Mouse (Mus musculus) stomach, embryonic 16.5 days (tissue): ENCODE results near the gene Kcna4. TPM values are rescaled to one million over a fixed set of nuclear protein-coding genes. Genes with fewer than 3 reads are reported as not detected.
A peak's percentile ranks its signal among the peaks of the same experiment; 100 is the strongest.

Source experiments
- ATAC-seq: fragments of 200-750 bp; cut with Nextera tagmentation; 2 replicates; pipeline ENCODE4 v1.8.0; 2017; ENCODE audit warnings: moderate number of reproducible peaks, moderate TSS enrichment; ENCODE audit not compliant: insufficient read depth, low FRiP score
- H3K27ac ChIP-seq: fragments of 300-500 bp; sonication (generic); 2 replicates; pipeline ENCODE4 v1.5.1; 2014; ENCODE audit warnings: low read length
- H3K27me3 ChIP-seq: fragments of 300-500 bp; sonication (generic); 2 replicates; pipeline ENCODE4 v1.6.1; 2014; ENCODE audit warnings: low read length, control low read depth, mixed read lengths; ENCODE audit not compliant: control insufficient read depth, insufficient read depth
- H3K36me3 ChIP-seq: fragments of 300-500 bp; sonication (generic); 2 replicates; pipeline ENCODE4 v1.6.1; 2014; ENCODE audit warnings: low read length; ENCODE audit not compliant: control insufficient read depth, insufficient read depth
- H3K4me1 ChIP-seq: fragments of 300-500 bp; sonication (generic); 2 replicates; pipeline ENCODE4 v1.6.1; 2014; ENCODE audit warnings: low read length, control low read depth, mixed read lengths; ENCODE audit not compliant: control insufficient read depth, insufficient read depth
- H3K4me2 ChIP-seq: fragments of 300-500 bp; sonication (generic); 2 replicates; pipeline ENCODE4 v1.6.1; 2014; ENCODE audit warnings: low read depth, low read length, mixed read lengths
- H3K4me3 ChIP-seq: fragments of 300-500 bp; sonication (generic); replicated peaks from 2 replicates; pipeline ENCODE4 v1.5.1; 2014; ENCODE audit warnings: mild to moderate bottlenecking, low read length
- H3K9ac ChIP-seq: fragments of 300-500 bp; sonication (generic); 2 replicates; pipeline ENCODE4 v1.6.1; 2014; ENCODE audit warnings: low read length
- H3K9me3 ChIP-seq: fragments of 300-500 bp; sonication (generic); replicated peaks from 2 replicates; pipeline ENCODE4 v1.6.1; 2016; ENCODE audit warnings: low read length, control low read depth; ENCODE audit not compliant: control insufficient read depth
- WGBS: fragments of 180-500 bp; shearing (Covaris S2); extraction: QIAGEN DNeasy Blood & Tissue Kit; methylation state at CpG from one replicate; pipeline ENCODE4 v1.1.7; 2014; 5-methylcytosine and 5-hydroxymethylcytosine counted together
- polyA plus RNA-seq: library from polyadenylated mRNA; unstranded; fragments of >200 nt; fragmentation: Nextera tagmentation; extraction: Ambion mirVana; gene quantifications from 2 replicates; pipeline ENCODE4 v1.2.1, GENCODE M21; 2015

The Kcna4 gene
- polyA plus RNA-seq, result 0.81 and 0.97 TPM in 2 replicates

DNA sequence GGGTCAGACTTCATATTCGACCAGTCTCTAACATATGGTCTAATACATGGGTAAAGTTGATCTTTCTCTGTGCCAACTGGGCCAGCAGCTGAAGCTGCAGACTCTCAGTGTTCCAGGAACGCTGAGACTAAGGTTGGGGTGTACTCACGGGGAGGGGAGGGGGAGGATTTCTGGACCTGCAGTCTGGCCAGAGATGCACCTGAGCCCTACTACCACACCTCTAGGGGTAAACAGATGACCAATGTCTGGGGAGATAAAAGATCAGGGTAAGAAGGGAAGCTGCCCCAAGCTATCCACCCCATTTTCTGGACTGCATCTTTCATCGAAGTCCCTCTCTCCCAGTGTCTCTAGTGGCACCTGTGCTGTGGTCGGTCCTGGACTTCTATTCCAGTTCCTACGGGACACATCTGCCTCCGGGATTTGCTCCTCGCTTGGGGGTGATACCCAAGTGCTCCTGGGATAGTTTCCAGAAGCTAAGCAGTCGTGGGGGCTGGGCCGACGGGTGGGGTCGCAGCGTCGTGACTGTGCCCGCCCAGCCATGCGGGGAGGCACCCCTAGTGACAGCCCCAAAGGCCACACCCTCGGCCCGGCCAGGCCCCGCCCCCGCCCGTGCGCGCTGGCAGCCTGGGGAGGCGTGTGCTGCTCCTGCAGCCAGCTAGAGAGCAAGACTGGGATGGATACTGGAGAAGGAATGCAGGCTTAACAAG is at the start of gene Kcna4:
TSS of gene Kcna4 (plus strand) at position 650 of the 707 bp plus-strand sequence.
- H3K4me3 ChIP-seq, result peak within 1 kb of the TSS; percentile 44
- WGBS, result 4% methylated on average over 24 of the region's 24 CpGs
- H3K9me3 ChIP-seq, result no peaks in the 10 kb centered on the region
- H3K27me3 ChIP-seq, result 0 out of 2 replicates have a peak, but pooled peaks cover 10% of the 10 kb centered on the region
- no peaks in the 10 kb centered on the region for H3K36me3 ChIP-seq
- H3K4me1 ChIP-seq, result no peaks in the 10 kb centered on the region; the same call in 1 of the 2 replicates
- peak; percentile 94 for ATAC-seq
- H3K4me2 ChIP-seq, result peak within 1 kb of the TSS; percentile 75
- no peak within 1 kb of the TSS for H3K27ac ChIP-seq
- no peak within 1 kb of the TSS; the same call in 1 of the 2 replicates for H3K9ac ChIP-seq

DNA sequence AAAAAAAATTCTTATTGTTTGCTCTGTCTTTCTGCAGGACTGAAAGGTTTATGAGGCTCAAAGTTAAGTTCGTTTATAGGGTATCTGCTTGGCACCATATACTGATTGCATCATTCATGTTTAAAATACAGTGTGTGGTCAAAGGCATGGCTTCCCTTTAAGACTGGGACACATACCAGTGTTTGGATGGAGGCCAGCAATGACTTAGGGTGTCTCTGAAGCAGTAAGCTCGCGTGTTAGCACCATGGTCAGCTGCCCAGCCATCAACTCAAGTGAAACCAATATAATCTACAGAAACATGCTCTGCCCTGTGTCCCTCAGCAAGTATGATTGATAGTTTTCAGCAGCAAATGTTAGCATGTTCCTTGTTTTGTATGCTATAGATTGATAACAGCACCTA is 32.3 kb upstream of the Kcna4 start:
- ATAC-seq, result no peak
- H3K9me3 ChIP-seq, result no peaks in the 10 kb centered on the region
- WGBS, result 57% methylated on average over 3 of the region's 3 CpGs

DNA sequence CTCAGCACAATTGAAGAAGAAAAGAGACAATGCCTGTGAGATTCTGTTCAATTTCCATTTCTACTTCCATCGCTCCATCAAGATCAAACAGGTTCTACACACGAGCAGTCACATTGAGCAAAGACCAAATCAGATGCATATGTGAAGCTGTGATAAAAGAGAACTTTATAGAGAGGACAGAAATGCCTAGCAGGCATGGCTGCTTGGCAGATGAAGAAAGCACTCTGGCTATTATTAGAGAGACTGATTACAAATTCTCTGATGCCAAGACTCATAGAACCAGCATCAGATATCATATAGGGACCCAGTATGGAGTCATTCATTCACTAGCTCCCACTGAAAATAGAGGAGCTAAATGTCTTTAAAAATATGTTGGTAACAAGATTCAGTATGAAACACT is 24.2 kb upstream of the Kcna4 start:
- no peaks in the 10 kb centered on the region for H3K27me3 ChIP-seq
- no peak overlapping the region for H3K4me2 ChIP-seq
- H3K27ac ChIP-seq, result no peak overlapping the region
- no peaks in the 10 kb centered on the region for H3K9me3 ChIP-seq
- no peaks in the 10 kb centered on the region for H3K36me3 ChIP-seq
- 71% methylated on average over 2 of the region's 2 CpGs for WGBS
- H3K9ac ChIP-seq, result no peak overlapping the region
- no peaks in the 10 kb centered on the region for H3K4me1 ChIP-seq
- H3K4me3 ChIP-seq, result no peak overlapping the region
- ATAC-seq, result no peak

More for the DNA sequence above, 32.3 kb upstream of the Kcna4 start:
- H3K36me3 ChIP-seq, result no peaks in the 10 kb centered on the region
- H3K27ac ChIP-seq, result no peak overlapping the region
- no peak overlapping the region for H3K4me2 ChIP-seq
- no peak overlapping the region for H3K4me3 ChIP-seq
- no peak overlapping the region for H3K9ac ChIP-seq
- no peaks in the 10 kb centered on the region for H3K4me1 ChIP-seq
- no peaks in the 10 kb centered on the region for H3K27me3 ChIP-seq

- Histone ChIP-seq H3K27me3 (no peaks in the 10 kb centered on the region), H3K36me3 (no peaks in the 10 kb centered on the region)
- ATAC-seq, result no peak
Observed at GRCm38 (mm10) chr2:107270050-107270449, 20.4 kb upstream of the Kcna4 start.

DNA sequence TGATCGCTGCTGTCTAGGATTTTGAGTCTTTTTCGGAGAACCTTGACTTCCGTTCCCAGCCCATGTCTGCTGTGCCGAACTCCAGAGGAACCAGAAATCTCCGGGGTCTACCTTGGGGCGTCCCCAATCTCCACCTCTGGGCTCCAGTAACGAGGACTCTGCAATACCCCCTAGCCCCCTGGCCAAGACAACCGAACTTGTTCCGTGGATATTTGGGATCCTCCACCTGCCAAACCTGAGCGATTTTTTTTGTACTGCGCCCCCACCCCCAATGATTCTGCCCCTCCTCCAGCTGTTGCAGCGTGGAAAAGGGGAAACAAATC is 219 bp downstream of the Kcna4 start:
- 1% methylated on average over 12 of the region's 12 CpGs for WGBS
- Histone ChIP-seq H3K9me3 (no peaks in the 10 kb centered on the region), H3K27me3 (0 out of 2 replicates have a peak, but pooled peaks cover 10% of the 10 kb centered on the region), H3K4me1 (no peaks in the 10 kb centered on the region; the same call in 1 of the 2 replicates), H3K4me2 (peak overlapping the region; percentile 75), H3K27ac (no peak overlapping the region), H3K36me3 (no peaks in the 10 kb centered on the region), H3K4me3 (peak overlapping the region; percentile 44), H3K9ac (no peak overlapping the region; the same call in 1 of the 2 replicates)
- ATAC-seq, result peak; percentile 52; the same call in 1 of the 2 replicates

More at GRCm38 (mm10) chr2:107270050-107270449, 20.4 kb upstream of the Kcna4 start:
- H3K4me2 ChIP-seq, result no peak overlapping the region
- H3K4me3 ChIP-seq, result no peak overlapping the region
- WGBS, result 73% methylated on average over 3 of the region's 3 CpGs
- H3K9me3 ChIP-seq, result no peaks in the 10 kb centered on the region
- no peaks in the 10 kb centered on the region for H3K4me1 ChIP-seq
- H3K27ac ChIP-seq, result no peak overlapping the region
- H3K9ac ChIP-seq, result no peak overlapping the region

DNA sequence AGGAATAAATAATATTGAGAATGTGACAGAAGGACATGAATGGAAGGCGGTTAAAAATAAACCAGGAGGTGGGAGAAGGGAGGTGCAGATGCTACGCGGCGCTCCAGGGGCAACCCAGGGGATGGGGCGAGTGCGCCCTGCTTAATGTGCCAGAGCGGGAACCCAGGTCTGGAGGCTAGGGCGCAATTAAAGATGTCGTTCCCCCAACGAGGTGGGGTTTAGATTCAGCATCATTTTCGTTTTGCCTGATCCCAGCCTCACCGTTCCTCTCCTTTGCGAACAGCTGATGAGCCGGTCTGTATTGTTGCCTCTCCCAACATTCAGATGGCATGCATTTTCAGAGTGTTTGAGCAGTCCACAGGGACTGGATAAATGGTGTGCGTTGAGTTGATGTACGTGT is 703 bp downstream of the Kcna4 start:
- no peaks in the 10 kb centered on the region; the same call in 1 of the 2 replicates for H3K4me1 ChIP-seq
- H3K27ac ChIP-seq, result no peak overlapping the region
- 3% methylated on average over 16 of the region's 16 CpGs for WGBS
- no peak for ATAC-seq
- no peaks in the 10 kb centered on the region for H3K9me3 ChIP-seq
- peak overlapping the region; percentile 44 for H3K4me3 ChIP-seq
- 0 out of 2 replicates have a peak, but pooled peaks cover 10% of the 10 kb centered on the region for H3K27me3 ChIP-seq
- H3K36me3 ChIP-seq, result no peaks in the 10 kb centered on the region
- peak overlapping the region; percentile 75 for H3K4me2 ChIP-seq
- no peak overlapping the region for H3K9ac ChIP-seq

DNA sequence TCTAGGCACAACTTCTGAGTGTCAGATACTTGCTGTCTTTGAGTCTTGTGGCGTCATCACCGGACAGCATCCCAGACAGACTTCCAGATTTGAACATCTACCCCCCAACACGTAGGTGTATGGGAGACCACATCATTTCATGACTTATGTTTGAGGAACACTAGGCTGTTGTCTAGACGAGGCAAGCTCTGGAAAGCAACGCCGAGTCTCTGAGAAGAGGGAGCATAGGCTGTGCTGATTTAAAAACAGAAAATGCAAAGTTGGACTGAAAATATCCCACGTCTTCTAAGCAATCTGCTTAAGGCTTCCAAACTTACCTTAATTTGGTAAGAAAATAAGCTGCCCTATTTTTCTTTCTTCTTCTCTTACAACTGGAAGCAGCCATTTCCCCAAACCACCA is 4.1 kb downstream of the Kcna4 start:
- H3K36me3 ChIP-seq, result no peaks in the 10 kb centered on the region
- no peaks in the 10 kb centered on the region; the same call in 1 of the 2 replicates for H3K4me1 ChIP-seq
- 0 out of 2 replicates have a peak, but pooled peaks cover 10% of the 10 kb centered on the region for H3K27me3 ChIP-seq
- H3K27ac ChIP-seq, result no peak overlapping the region
- no peak for ATAC-seq
- no peak overlapping the region for H3K4me3 ChIP-seq
- H3K4me2 ChIP-seq, result no peak overlapping the region
- no peaks in the 10 kb centered on the region for H3K9me3 ChIP-seq
- WGBS, result 87% methylated on average over 7 of the region's 7 CpGs
- no peak overlapping the region for H3K9ac ChIP-seq

GRCm38 (mm10) chr2:107301886-107302285 is 11.4 kb downstream of the Kcna4 start:
- H3K9me3 ChIP-seq, result no peaks in the 10 kb centered on the region
- ATAC-seq, result no peak
- no peaks in the 10 kb centered on the region for H3K36me3 ChIP-seq
- WGBS, result 89% methylated on average over 4 of the region's 4 CpGs
- H3K9ac ChIP-seq, result no peak overlapping the region
- no peak overlapping the region for H3K27ac ChIP-seq
- H3K4me2 ChIP-seq, result no peak overlapping the region
- H3K27me3 ChIP-seq, result no peaks in the 10 kb centered on the region
- H3K4me1 ChIP-seq, result no peaks in the 10 kb centered on the region
- no peak overlapping the region for H3K4me3 ChIP-seq

- Histone ChIP-seq H3K4me3 (no peak overlapping the region), H3K27ac (no peak overlapping the region), H3K4me2 (no peak overlapping the region), H3K27me3 (no peaks in the 10 kb centered on the region), H3K9me3 (no peaks in the 10 kb centered on the region), H3K9ac (no peak overlapping the region), H3K36me3 (no peaks in the 10 kb centered on the region), H3K4me1 (no peaks in the 10 kb centered on the region)
- WGBS, result 69% methylated on average over 3 of the region's 3 CpGs
- no peak for ATAC-seq
Observed at GRCm38 (mm10) chr2:107304707-107305106, 14.3 kb downstream of the Kcna4 start.
